Mouse (Mus musculus) splenic B cell, adult 2 months (primary cell): ENCODE results near the gene Zfp987.
"Not testable (repeated sequence)": the region's sequence is repeated elsewhere in the genome, so short reads cannot be mapped to it uniquely, and the experiment has no call there.

Experiments
- DNase-seq: peaks from one replicate; pipeline ENCODE4 v3.0.0-alpha.2; 2011; ENCODE audit warnings: low read depth, low spot score
- H3K27me3 ChIP-seq: 2 replicates; pipeline ENCODE4 v1.6.1; 2012; ENCODE audit warnings: mild to moderate bottlenecking, low read length, moderate library complexity, mixed read lengths; ENCODE audit not compliant: control insufficient read depth, poor library complexity, insufficient read depth, severe bottlenecking
- H3K36me3 ChIP-seq: 2 replicates; pipeline ENCODE4 v1.6.1; 2012; ENCODE audit warnings: mild to moderate bottlenecking, low read length, moderate library complexity, mixed read lengths; ENCODE audit not compliant: control insufficient read depth, poor library complexity, insufficient read depth, severe bottlenecking

The Zfp987 gene

GRCm38 (mm10) chr4:146096998-146097397, at the start of gene Zfp987:
TSS of gene Zfp987 (plus strand) at chr4:146097298.
- H3K36me3 ChIP-seq, DNase-seq, H3K27me3 ChIP-seq: not testable (repeated sequence)

GRCm38 (mm10) chr4:146052536-146052935, 44.6 kb upstream of the Zfp987 start:
- not testable (repeated sequence) for H3K27me3 ChIP-seq, H3K36me3 ChIP-seq, DNase-seq

- DNase-seq, H3K36me3 ChIP-seq, H3K27me3 ChIP-seq: not testable (repeated sequence)
These were observed 43.7 kb upstream of the Zfp987 start for GRCm38 (mm10) chr4:146053445-146053844.

- H3K27me3 ChIP-seq, result no peaks in the 10 kb centered on the region
- H3K36me3 ChIP-seq, result no peaks in the 10 kb centered on the region
- DNase-seq, result no peak
These were observed 41.8 kb upstream of the Zfp987 start for GRCm38 (mm10) chr4:146055335-146055734.

- H3K27me3 ChIP-seq, H3K36me3 ChIP-seq, DNase-seq: not testable (repeated sequence)
These were observed 38.5 kb upstream of the Zfp987 start for GRCm38 (mm10) chr4:146058646-146059045.

- H3K27me3 ChIP-seq, H3K36me3 ChIP-seq, DNase-seq: not testable (repeated sequence)
These were observed 38.0 kb upstream of the Zfp987 start for GRCm38 (mm10) chr4:146059078-146059477.

- H3K36me3 ChIP-seq, H3K27me3 ChIP-seq, DNase-seq: not testable (repeated sequence)
These were observed 37.0 kb upstream of the Zfp987 start for GRCm38 (mm10) chr4:146059974-146060693.

- DNase-seq, H3K27me3 ChIP-seq, H3K36me3 ChIP-seq: not testable (repeated sequence)
These were observed 36.0 kb upstream of the Zfp987 start for GRCm38 (mm10) chr4:146061082-146061481.

GRCm38 (mm10) chr4:146062021-146062420, 35.1 kb upstream of the Zfp987 start:
- H3K27me3 ChIP-seq, DNase-seq, H3K36me3 ChIP-seq: not testable (repeated sequence)

- H3K36me3 ChIP-seq, DNase-seq, H3K27me3 ChIP-seq: not testable (repeated sequence)
These were observed 34.1 kb upstream of the Zfp987 start for GRCm38 (mm10) chr4:146063001-146063400.

GRCm38 (mm10) chr4:146063621-146064020, 33.5 kb upstream of the Zfp987 start:
- not testable (repeated sequence) for DNase-seq, H3K36me3 ChIP-seq, H3K27me3 ChIP-seq

- not testable (repeated sequence) for H3K36me3 ChIP-seq, H3K27me3 ChIP-seq, DNase-seq
These were observed 32.3 kb upstream of the Zfp987 start for GRCm38 (mm10) chr4:146064807-146065206.

- H3K27me3 ChIP-seq, H3K36me3 ChIP-seq, DNase-seq: not testable (repeated sequence)
These were observed 30.0 kb upstream of the Zfp987 start for GRCm38 (mm10) chr4:146066932-146067580.

GRCm38 (mm10) chr4:146067594-146067993, 29.5 kb upstream of the Zfp987 start:
- not testable (repeated sequence) for H3K27me3 ChIP-seq, H3K36me3 ChIP-seq, DNase-seq

- not testable (repeated sequence) for H3K27me3 ChIP-seq, DNase-seq, H3K36me3 ChIP-seq
These were observed 23.8 kb upstream of the Zfp987 start for GRCm38 (mm10) chr4:146073264-146073663.
